Mouse (Mus musculus) midbrain, embryonic 14.5 days (tissue): ENCODE results near the gene Xpo1. TPM values are rescaled to one million over a fixed set of nuclear protein-coding genes. Genes with fewer than 3 reads are reported as not detected.

ENCODE experiments used
- ATAC-seq: fragments of 200-750 bp; cut with Nextera tagmentation; 2 replicates; pipeline ENCODE4 v1.8.0; 2017; ENCODE audit warnings: moderate number of reproducible peaks, moderate library complexity; ENCODE audit not compliant: low FRiP score, low TSS enrichment
- DNase-seq: peaks from one replicate; pipeline ENCODE4 v3.0.0-alpha.2; 2015
- H3K27ac ChIP-seq: fragments of 300-500 bp; sonication (generic); replicated peaks from 2 replicates; pipeline ENCODE4 v1.5.1; 2014; ENCODE audit warnings: mild to moderate bottlenecking, low read depth, low read length, moderate library complexity
- H3K27me3 ChIP-seq: fragments of 300-500 bp; sonication (generic); 2 replicates; pipeline ENCODE4 v1.6.1; 2014; ENCODE audit warnings: low read length, control low read depth, mixed read lengths; ENCODE audit not compliant: control insufficient read depth, insufficient read depth
- H3K36me3 ChIP-seq: fragments of 300-500 bp; sonication (generic); 2 replicates; pipeline ENCODE4 v1.6.1; 2014; ENCODE audit warnings: low read length, control low read depth; ENCODE audit not compliant: control insufficient read depth, insufficient read depth
- H3K4me1 ChIP-seq: fragments of 300-500 bp; sonication (generic); 2 replicates; pipeline ENCODE4 v1.6.1; 2014; ENCODE audit warnings: mild to moderate bottlenecking, antibody characterized with exemption, low read length, control low read depth; ENCODE audit not compliant: control insufficient read depth, insufficient read depth
- H3K4me2 ChIP-seq: fragments of 300-500 bp; sonication (generic); 2 replicates; pipeline ENCODE4 v1.6.1; 2014; ENCODE audit warnings: mild to moderate bottlenecking, low read length, moderate library complexity
- H3K4me3 ChIP-seq: fragments of 300-500 bp; sonication (generic); replicated peaks from 2 replicates; pipeline ENCODE4 v1.5.1; 2014; ENCODE audit warnings: low read depth, low read length
- H3K9ac ChIP-seq: fragments of 300-500 bp; sonication (generic); replicated peaks from 2 replicates; pipeline ENCODE4 v1.6.1; 2014; ENCODE audit warnings: mild to moderate bottlenecking, low read length, moderate library complexity
- H3K9me3 ChIP-seq: fragments of 300-500 bp; sonication (generic); 2 replicates; pipeline ENCODE4 v1.6.1; 2016; ENCODE audit warnings: low read length, control low read depth, mixed read lengths; ENCODE audit not compliant: control insufficient read depth
- whole genome bisulfite sequencing: fragments of 180-500 bp; shearing (Covaris S2); extraction: QIAGEN DNeasy Blood & Tissue Kit; methylation state at CpG from one replicate; pipeline ENCODE4 v1.1.7; 2014; 5-methylcytosine and 5-hydroxymethylcytosine counted together
- polyA plus RNA-seq: library from polyadenylated mRNA; unstranded; fragments of >200 nt; fragmentation: Nextera tagmentation; extraction: Ambion mirVana; gene quantifications from 2 replicates; pipeline ENCODE4 v1.2.1, GENCODE M21; 2014

Gene Xpo1
- polyA plus RNA-seq, 1 experiment from 2014 or later, result 110 TPM

DNA sequence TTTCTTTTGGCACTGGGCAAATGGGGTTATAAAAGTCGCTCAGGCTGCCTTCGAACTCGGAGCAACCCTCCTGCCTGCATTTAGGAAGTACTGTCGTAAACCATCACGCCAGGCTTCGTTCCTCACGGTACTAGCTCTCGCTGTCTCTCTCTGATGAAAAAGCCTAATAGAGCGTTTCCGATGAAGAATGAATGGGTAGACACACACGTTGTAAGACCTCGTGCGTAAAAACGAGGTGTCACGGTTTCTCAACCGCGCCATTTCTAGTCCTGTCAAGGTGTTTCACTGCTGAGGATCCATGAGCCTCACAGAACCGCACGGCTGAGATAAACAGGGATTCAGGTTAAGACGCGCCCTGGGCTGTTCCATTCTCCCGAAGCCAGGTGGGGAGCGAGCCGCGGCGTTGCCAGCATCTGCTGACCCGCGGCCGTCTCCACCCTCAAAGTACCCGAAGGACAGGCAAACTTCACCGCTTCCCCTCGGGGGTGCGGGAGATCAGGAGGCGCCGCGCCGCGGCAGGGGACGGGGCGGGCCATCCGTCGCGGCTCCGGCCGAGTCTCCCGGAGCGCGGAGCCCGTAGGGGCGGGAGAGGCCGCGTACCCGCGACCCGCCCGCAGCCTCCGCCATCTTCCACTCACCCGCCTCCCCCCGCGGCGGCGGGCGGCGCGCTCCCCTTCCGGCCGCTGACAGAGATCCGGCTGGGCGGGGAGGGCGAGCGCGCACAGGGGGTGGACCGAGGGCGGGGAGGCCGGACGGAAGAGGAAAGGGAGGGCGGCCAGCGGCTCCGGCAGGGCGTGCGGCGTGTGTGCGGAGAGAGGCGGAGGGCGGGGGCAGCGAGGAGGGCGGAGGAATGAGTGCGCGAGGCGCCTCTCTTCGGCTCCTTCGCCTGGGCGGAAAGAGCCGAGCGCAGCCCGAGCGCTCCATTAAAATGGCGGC lies 50.1 kb downstream of the Xpo1 start:
- Histone ChIP-seq H3K27me3 (no peaks in the 10 kb centered on the region), H3K9ac (peak overlapping the region; percentile 93), H3K4me3 (peak overlapping the region; percentile 90), H3K4me1 (peaks cover 8% of the 10 kb centered on the region), H3K27ac (peak overlapping the region; percentile 97), H3K9me3 (no peaks in the 10 kb centered on the region), H3K4me2 (peak overlapping the region; percentile 61), H3K36me3 (no peaks in the 10 kb centered on the region)
- ATAC-seq, result peak; percentile 96
- WGBS, result under 1% methylated on average over 90 of the region's 98 CpGs
- DNase-seq, result peak; percentile 96

DNA sequence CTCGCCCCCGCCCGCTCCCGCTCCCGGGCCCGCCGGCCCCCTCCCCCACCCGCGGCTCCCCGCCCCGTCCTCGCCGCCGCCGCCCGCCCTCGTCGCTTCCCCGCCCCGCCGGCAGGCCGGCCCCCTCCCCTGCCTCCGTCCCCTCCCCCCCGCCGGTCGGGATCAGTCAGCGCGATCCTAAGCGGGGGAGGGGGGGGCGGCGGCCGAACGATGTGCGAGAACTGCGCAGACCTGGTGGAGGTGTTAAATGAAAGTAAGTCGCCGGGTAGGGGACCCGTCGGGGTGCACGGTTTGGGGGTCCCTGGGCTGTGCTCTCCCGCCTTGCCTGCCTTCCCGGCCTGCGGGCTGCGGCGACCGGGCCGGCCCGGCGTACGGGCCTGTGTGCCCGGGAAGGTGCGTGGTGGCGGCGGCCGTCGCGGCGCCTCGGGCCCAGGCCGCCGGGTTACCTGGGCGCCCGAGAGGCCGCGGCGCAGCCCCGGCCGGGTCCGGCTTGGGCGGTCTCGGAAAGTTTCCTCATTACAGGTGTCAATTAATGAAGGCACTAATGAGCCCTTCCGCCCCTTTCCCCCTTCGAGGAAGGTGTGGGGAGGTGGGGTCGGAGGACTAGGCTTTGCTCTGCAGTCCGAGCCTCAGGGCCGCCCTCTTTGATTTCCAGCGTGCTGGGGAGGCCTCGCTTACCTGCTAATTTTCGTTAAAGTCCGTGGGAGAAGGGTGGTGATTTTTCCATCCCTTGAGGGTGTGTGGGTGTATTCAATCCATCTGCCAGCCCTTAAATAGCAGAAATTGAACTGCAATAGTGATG lies 51.1 kb downstream of the Xpo1 start, which contains the start of gene Usp34:
Gene Usp34 (plus strand): TSS at position 132 of the 802 bp plus-strand sequence.
- Histone ChIP-seq H3K4me1 (peaks cover 8% of the 10 kb centered on the region), H3K27ac (peak within 1 kb of the TSS; percentile 97), H3K4me3 (peak within 1 kb of the TSS; percentile 90), H3K27me3 (no peaks in the 10 kb centered on the region), H3K36me3 (no peaks in the 10 kb centered on the region), H3K4me2 (peak within 1 kb of the TSS; percentile 66), H3K9me3 (no peaks in the 10 kb centered on the region), H3K9ac (peak within 1 kb of the TSS; percentile 93)
- ATAC-seq (peak; percentile 65), DNase-seq (peak; percentile 55)
- under 1% methylated on average over 54 of the region's 80 CpGs for WGBS

DNA sequence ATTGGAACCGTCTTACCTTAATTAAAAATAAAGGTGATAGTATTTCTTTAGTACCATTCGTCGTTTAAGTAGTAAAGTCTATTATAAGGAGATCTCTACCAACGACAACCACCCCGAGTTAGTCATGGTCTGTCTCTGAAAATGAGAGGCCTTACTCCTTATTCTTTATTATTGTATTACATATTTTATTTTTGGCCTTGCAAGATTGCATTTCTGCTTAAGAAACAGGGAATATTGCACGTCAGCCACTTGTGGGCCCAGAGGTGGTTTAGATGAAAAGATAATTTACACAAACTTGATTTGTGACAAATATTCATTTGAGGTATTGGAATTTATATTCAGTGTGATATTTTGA lies 51.7 kb downstream of the Xpo1 start:
- ATAC-seq (no peak), DNase-seq (no peak)
- peak overlapping the region; percentile 97 for H3K27ac ChIP-seq
- H3K9ac ChIP-seq, result peak overlapping the region; percentile 93
- no peaks in the 10 kb centered on the region for H3K9me3 ChIP-seq
- peaks cover 8% of the 10 kb centered on the region for H3K4me1 ChIP-seq
- no peaks in the 10 kb centered on the region for H3K36me3 ChIP-seq
- no peaks in the 10 kb centered on the region for H3K27me3 ChIP-seq
- peak overlapping the region; percentile 90 for H3K4me3 ChIP-seq
- H3K4me2 ChIP-seq, result peak overlapping the region; percentile 66
- 2% methylated on average over 6 of the region's 6 CpGs for WGBS

- no peak overlapping the region for H3K9ac ChIP-seq
- ATAC-seq, result no peak
- H3K27me3 ChIP-seq, result no peaks in the 10 kb centered on the region
- no peak overlapping the region for H3K4me2 ChIP-seq
- H3K4me1 ChIP-seq, result peaks cover 4% of the 10 kb centered on the region
- WGBS, result 92% methylated on average over 1 of the region's 1 CpGs
- DNase-seq, result no peak
- H3K27ac ChIP-seq, result no peak overlapping the region
- H3K9me3 ChIP-seq, result no peaks in the 10 kb centered on the region
- H3K36me3 ChIP-seq, result no peaks in the 10 kb centered on the region
- H3K4me3 ChIP-seq, result no peak overlapping the region
Observed at GRCm38 (mm10) chr11:23313496-23313895, 57.7 kb downstream of the Xpo1 start.

DNA sequence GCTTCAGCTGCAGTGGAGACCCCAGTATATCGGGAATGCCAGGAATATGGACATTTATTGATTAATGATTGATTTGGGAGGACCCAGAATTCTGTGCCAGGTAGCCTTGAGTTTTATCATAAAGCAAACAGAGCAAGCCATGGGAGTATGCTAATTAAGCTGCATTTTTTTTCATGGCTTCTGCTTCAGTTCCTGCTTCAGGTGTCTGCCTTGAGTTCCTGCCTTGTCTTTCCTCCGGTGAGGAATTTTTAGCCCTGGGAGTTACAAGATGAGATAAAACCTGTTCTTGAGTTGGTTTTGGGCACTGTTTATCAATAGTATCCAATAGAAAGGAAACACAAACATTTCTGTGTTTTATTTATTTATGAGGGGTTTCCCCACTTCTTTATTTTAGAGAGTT lies 73.6 kb downstream of the Xpo1 start:
- H3K4me1 ChIP-seq, result no peaks in the 10 kb centered on the region
- 0 out of 2 replicates have a peak, but pooled peaks cover 3% of the 10 kb centered on the region for H3K36me3 ChIP-seq
- no peak for DNase-seq
- no peaks in the 10 kb centered on the region for H3K27me3 ChIP-seq
- H3K4me3 ChIP-seq, result no peak overlapping the region
- 96% methylated on average over 2 of the region's 2 CpGs for WGBS
- no peak overlapping the region for H3K9ac ChIP-seq
- no peaks in the 10 kb centered on the region for H3K9me3 ChIP-seq
- H3K27ac ChIP-seq, result no peak overlapping the region
- ATAC-seq, result no peak
- H3K4me2 ChIP-seq, result no peak overlapping the region

GRCm38 (mm10) chr11:23332136-23332535 lies 76.3 kb downstream of the Xpo1 start:
- H3K9me3 ChIP-seq, result no peaks in the 10 kb centered on the region
- WGBS, result 84% methylated on average over 3 of the region's 3 CpGs
- H3K4me1 ChIP-seq, result no peaks in the 10 kb centered on the region
- H3K27me3 ChIP-seq, result no peaks in the 10 kb centered on the region
- no peak overlapping the region for H3K9ac ChIP-seq
- 0 out of 2 replicates have a peak, but pooled peaks cover 8% of the 10 kb centered on the region for H3K36me3 ChIP-seq
- H3K4me3 ChIP-seq, result no peak overlapping the region
- H3K27ac ChIP-seq, result no peak overlapping the region
- ATAC-seq (no peak), DNase-seq (no peak)
- H3K4me2 ChIP-seq, result no peak overlapping the region

- Histone ChIP-seq H3K9ac (no peak overlapping the region), H3K4me2 (no peak overlapping the region), H3K4me3 (no peak overlapping the region), H3K27ac (no peak overlapping the region), H3K36me3 (0 out of 2 replicates have a peak, but pooled peaks cover 8% of the 10 kb centered on the region), H3K27me3 (no peaks in the 10 kb centered on the region), H3K4me1 (no peaks in the 10 kb centered on the region), H3K9me3 (no peaks in the 10 kb centered on the region)
- DNase-seq, result no peak
- ATAC-seq, result no peak
- WGBS, result 76% methylated on average over 1 of the region's 1 CpGs
Observed at GRCm38 (mm10) chr11:23335160-23335559, 79.3 kb downstream of the Xpo1 start.
